Mouse (Mus musculus) layer of hippocampus, postnatal 14 days (tissue): ENCODE data around the gene Slc6a19. TPM values are rescaled to one million over a fixed set of nuclear protein-coding genes. Genes with fewer than 3 reads are reported as not detected.

Experiments
- DNase-seq, 2 experiments: peaks; one replicate each; pipeline ENCODE4 v3.0.0; 2021 to 2022; ENCODE audit warnings: low spot score in 2 of 2, mixed read lengths in 1 of 2
- total RNA-seq, 2 experiments: library from RNA; stranded (reverse); gene quantifications; 2 replicates each; pipeline ENCODE4 v1.2.3; 2021

Gene Slc6a19
- total RNA-seq, 2 experiments from 2014 or later, result 0.44 TPM; not detected in 1

DNA sequence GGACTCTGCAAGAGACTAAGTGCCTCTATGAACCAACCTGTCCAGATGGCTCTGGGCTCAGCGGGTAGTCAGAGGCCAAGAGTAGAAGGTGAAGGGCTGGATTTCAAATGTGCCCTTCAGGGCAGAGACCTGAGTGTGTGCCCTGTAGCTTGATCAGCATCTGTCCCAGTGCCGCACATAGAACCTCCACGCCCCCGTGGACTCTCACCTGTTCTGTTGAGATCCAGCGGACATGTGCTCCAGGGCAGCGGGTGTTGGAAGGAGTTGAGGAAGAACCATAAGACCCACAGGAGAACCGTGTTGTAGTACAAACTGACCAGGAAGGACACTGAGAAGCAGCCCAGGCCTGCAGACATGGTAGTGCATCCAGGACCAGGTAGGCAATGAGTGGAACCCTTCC, 29.5 kb downstream of the Slc6a19 start:
- DNase-seq, result no peak

DNA sequence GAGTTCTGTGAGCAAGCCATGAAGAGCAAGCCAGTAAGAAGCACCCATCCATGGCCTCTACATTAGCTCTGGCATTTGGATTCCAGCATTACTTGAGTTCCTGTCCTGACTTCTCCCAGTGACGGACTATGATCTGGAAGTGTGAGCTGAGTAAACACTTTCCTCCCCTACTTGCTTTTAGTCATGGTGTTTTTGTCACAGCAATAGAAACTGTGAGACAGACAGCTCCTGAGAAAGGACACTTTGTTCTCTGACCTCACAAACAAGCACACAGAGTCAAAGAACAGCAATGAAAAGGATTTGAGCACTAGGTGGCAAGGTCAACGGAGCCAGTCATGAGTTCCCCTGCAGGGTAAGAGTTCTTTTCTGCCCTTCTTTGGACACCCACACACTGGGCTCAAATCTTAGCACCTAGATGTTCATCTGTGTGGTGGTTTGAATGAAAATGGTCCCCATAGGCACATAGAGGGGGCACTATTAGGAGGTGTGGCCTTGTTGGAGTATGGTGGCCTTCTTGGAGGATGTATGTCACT, 44.4 kb downstream of the Slc6a19 start:
- no peak for DNase-seq

DNA sequence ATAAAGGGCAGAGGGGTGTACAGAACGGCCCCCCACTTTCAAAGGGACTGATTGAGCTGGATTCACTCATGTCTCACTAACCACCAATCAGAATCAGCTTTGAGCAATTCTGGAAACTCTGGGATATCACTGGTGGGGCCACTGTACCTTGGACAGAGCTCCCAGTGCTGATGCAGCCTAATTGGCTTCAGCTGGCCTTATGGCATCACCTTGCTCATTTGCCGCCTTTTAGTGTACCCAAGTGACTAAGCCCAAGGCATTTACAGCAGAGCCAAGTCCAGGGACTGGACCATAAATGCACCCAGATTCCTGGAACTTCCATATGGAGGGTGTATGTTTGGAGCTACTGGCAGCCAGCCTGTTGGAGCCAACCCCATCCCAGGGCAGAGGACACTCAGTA, 45.7 kb downstream of the Slc6a19 start:
- no peak for DNase-seq

DNA sequence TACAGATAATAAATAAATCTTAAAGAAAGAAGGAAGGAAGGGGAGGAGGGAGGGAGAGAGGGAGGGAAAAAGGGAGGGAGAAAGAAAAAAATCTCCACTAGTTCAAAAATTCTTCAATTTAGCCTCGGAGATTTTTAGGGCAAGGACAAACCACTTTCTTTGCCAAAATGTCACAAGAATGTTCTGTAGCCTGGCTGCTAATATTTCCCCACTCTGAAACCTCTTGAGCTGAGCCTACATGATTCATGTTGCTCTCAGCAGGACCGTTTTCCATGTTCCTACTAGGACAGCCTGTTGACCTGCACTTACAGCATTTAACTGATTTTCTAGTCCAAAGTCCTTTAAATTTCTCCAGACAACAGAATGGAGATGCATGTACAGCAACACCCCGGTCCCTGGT, 49.7 kb downstream of the Slc6a19 start:
- no peak for DNase-seq

DNA sequence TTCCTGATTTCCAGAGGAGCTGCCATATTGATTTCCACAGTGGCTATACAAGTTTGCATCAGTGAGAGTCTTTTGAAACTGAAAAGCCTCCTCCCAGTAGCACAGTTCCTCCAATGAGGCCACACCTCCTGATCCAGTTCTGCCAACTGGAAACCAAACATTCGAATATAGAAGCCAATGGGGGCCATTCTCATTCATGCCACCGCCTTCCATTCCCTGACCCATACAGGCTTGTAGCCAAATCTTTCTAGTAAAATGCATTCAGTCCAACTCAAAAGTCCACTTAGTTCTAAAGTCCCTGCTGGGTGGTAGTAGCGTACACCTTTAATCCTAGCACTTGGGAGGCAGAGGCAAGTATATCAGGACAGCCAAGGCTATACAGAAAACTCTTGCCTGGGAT, 51.4 kb downstream of the Slc6a19 start:
- DNase-seq, result no peak

DNA sequence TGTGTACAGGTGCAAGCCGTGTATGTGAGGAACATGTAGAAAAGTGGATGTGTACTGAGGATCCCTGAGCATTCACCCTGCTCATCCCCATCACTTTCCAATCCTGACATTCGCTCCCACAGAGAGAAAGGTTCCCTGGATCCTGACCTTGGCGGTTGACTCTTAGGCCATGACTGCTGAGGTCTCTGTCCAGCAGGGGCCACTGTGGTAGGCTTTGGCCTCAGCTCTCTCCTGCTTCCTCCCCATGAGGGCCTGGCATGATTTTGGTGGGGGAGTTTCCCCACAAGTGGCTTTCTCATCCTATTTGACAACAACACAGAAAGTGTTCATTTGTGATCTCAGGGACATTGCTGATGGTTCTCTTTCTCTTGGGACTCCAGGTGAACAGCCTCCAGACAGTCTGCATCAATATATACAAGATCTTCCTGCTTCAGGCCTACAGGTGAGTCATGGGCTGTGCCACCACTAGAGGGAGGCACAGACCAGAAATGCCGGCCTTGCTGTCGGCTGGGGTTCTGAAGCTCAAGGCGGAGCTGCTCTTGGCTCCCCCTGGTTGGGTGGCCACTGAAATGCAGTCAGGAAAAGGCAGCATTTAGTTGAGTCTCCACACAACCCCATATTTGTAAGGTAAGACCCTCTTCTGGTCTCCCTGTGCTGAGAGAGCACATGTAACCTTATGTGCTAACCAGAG, 58.1 kb downstream of the Slc6a19 start:
- peak; percentile 32 to 52 for DNase-seq

DNA sequence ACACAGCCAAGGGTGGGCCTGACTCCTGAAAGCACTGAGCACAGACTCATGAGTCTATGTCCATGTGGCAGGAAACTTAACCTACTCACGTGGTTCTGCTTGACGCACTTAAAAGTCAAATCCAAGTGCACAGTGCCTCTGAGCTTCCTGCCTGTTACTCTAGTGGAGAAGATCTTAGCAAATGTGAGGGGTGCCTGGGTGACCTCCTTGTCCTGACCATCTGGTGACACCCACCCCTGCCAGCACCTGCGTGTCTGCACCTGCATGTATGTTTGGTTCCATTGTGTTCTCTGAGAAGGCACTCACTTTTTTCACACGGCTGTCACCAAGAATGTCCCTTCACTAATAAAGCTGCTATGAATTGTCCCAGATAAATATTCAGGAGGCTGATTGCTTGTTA, 63.4 kb downstream of the Slc6a19 start:
- no peak for DNase-seq

DNA sequence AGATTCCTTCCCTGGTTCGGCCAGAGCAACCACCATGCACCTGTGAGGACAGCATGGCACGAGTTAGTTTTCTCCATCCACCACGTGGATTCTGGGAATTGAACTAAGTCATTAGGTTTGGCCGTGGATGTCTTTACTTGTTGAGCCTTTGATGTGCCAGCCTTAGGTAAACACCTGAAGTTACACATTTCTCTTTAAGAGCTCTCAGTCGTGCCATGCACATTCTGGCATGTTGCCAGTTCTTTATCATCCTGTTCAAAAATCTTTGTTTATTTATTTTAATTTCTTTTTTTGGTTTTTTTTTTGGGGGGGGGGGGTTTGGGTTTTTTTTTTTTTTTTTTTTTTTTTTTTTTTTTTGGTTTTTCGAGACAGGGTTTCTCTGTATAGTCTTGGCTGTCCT, 66.8 kb downstream of the Slc6a19 start:
- no peak for DNase-seq

DNA sequence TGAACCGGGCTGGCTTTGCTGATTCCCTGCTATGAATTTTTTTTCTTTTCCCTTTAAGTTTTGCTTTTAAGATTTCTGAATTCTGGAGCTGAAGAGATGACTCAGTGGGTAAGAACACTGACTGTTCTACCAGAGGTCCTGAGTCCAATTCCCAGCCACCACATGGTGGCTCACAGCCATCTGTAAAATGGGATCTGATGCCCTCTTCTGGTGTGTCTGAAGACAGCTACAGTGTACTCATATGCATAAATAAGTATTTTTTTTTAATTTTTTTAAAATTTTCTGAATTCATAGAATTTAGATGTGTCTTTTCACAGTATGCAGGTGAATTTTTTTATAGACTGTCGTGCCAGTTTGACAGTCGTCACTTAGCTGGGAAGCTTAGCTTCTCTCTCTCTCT, 72.8 kb downstream of the Slc6a19 start:
- DNase-seq, result no peak

Other genes starting within 250 kb of the Slc6a19 start
- gene Lpcat1, start 237.7 kb downstream of the Slc6a19 start, total RNA-seq, result 10 to 100 TPM; 53.9 to 56.5 TPM
- gene Slc6a3, start 168.1 kb downstream of the Slc6a19 start, total RNA-seq, result under 1 TPM; 0.16 to 0.29 TPM
- gene Clptm1l, start 100.9 kb downstream of the Slc6a19 start, total RNA-seq, result 100 to 1,000 TPM; 121 to 125 TPM
- gene Tert, start 78.0 kb downstream of the Slc6a19 start, total RNA-seq, result 1 to 10 TPM; 2.6 to 4.4 TPM
- not detected for gene Slc6a18, start 26.8 kb downstream of the Slc6a19 start, total RNA-seq
- gene Slc12a7, start 28.2 kb upstream of the Slc6a19 start, total RNA-seq, result 1 to 10 TPM; 6.2 to 6.7 TPM
- gene Nkd2, start 142.8 kb upstream of the Slc6a19 start, total RNA-seq, result 10 to 100 TPM; 13.7 to 14.1 TPM
- gene Trip13, start 232.9 kb upstream of the Slc6a19 start, total RNA-seq, result 1 to 10 TPM in 1 of 2 experiments, under 1 TPM in 1; 0.78 to 2.0 TPM
- 100 to 1,000 TPM; 102 to 103 TPM for gene Brd9, start 232.9 kb upstream of the Slc6a19 start, total RNA-seq